Mouse (Mus musculus) right cerebral cortex, postnatal 4 days (tissue): ENCODE data around the gene Twnk.

ENCODE experiments used
- DNase-seq: peaks from one replicate; pipeline ENCODE4 v3.0.0-alpha.2; 2022

The Twnk gene

GRCm38 (mm10) chr19:45003740-45004516, 1.5 kb upstream of the Twnk start:
- DNase-seq, result no peak

- DNase-seq, result peak; percentile 97
Measured at GRCm38 (mm10) chr19:45005957-45006712, 672 bp downstream of the Twnk start, which contains the start of gene Mrpl43. Gene Mrpl43, minus strand, starts transcription at chr19:45006442.

GRCm38 (mm10) chr19:45007021-45007420, 1.6 kb downstream of the Twnk start:
- DNase-seq, result no peak

GRCm38 (mm10) chr19:45007425-45008191, 2.1 kb downstream of the Twnk start:
- no peak for DNase-seq

GRCm38 (mm10) chr19:45010646-45011045, 5.2 kb downstream of the Twnk start:
- no peak for DNase-seq

- DNase-seq, result no peak
Measured at GRCm38 (mm10) chr19:45012219-45012618, 6.8 kb downstream of the Twnk start.

GRCm38 (mm10) chr19:45012636-45013035, 7.2 kb downstream of the Twnk start:
- no peak for DNase-seq

- DNase-seq, result no peak
Measured at GRCm38 (mm10) chr19:45013581-45014225, 8.2 kb downstream of the Twnk start.

GRCm38 (mm10) chr19:45014335-45014971, 9.0 kb downstream of the Twnk start, which contains the start of gene Lzts2:
Gene Lzts2, plus strand, starts transcription at chr19:45014414.
- DNase-seq, result no peak

- peak; percentile 47 for DNase-seq
Measured at GRCm38 (mm10) chr19:45014981-45015402, 9.5 kb downstream of the Twnk start.

- DNase-seq, result no peak
Measured at GRCm38 (mm10) chr19:45015518-45016281, 10.2 kb downstream of the Twnk start.

- peak; percentile 60 for DNase-seq
Measured at GRCm38 (mm10) chr19:45016341-45017215, 11.1 kb downstream of the Twnk start.

GRCm38 (mm10) chr19:45017216-45017771, 11.8 kb downstream of the Twnk start:
- DNase-seq, result peak; percentile 83

GRCm38 (mm10) chr19:45017909-45018308, 12.4 kb downstream of the Twnk start:
- DNase-seq, result peak; percentile 79

GRCm38 (mm10) chr19:45018351-45018831, 12.9 kb downstream of the Twnk start:
- peak; percentile 42 for DNase-seq

GRCm38 (mm10) chr19:45020348-45020747, 14.9 kb downstream of the Twnk start:
- no peak for DNase-seq

GRCm38 (mm10) chr19:45021362-45021761, 15.9 kb downstream of the Twnk start:
- no peak for DNase-seq

GRCm38 (mm10) chr19:45023993-45024392, 18.5 kb downstream of the Twnk start:
- no peak for DNase-seq

GRCm38 (mm10) chr19:45024775-45025174, 19.3 kb downstream of the Twnk start:
- DNase-seq, result no peak
